Mouse (Mus musculus) forebrain, embryonic 14.5 days (tissue): ENCODE measurements around the gene ccdc198. TPM values are rescaled to one million over a fixed set of nuclear protein-coding genes. Genes with fewer than 3 reads are reported as not detected.
A peak's percentile ranks its signal among the peaks of the same experiment; 100 is the strongest.

Experiments used
- ATAC-seq: fragments of 200-750 bp; cut with Nextera tagmentation; 2 replicates; pipeline ENCODE4 v1.8.0; 2017; ENCODE audit warnings: mild to moderate bottlenecking, moderate library complexity
- DNase-seq: peaks from one replicate; pipeline ENCODE4 v3.0.0-alpha.2; 2015; ENCODE audit warnings: low spot score
- H3K27ac ChIP-seq: fragments of 300-500 bp; sonication (generic); 2 replicates; pipeline ENCODE4 v1.5.1; 2014; ENCODE audit warnings: low read depth, mild to moderate bottlenecking, control low read depth, low read length, moderate library complexity
- H3K27me3 ChIP-seq: fragments of 300-500 bp; sonication (generic); replicated peaks from 2 replicates; pipeline ENCODE4 v1.6.1; 2014; ENCODE audit warnings: low read length, control low read depth, mixed read lengths; ENCODE audit not compliant: control insufficient read depth, insufficient read depth
- H3K36me3 ChIP-seq: fragments of 300-500 bp; sonication (generic); 2 replicates; pipeline ENCODE4 v1.6.1; 2014; ENCODE audit warnings: low read length, control low read depth; ENCODE audit not compliant: control insufficient read depth, insufficient read depth
- H3K4me1 ChIP-seq: fragments of 300-500 bp; sonication (generic); 2 replicates; pipeline ENCODE4 v1.6.1; 2014; ENCODE audit warnings: antibody characterized with exemption, low read length, control low read depth; ENCODE audit not compliant: control insufficient read depth, insufficient read depth
- H3K4me2 ChIP-seq: fragments of 300-500 bp; sonication (generic); 2 replicates; pipeline ENCODE4 v1.6.1; 2014; ENCODE audit warnings: mild to moderate bottlenecking, control low read depth, low read length
- H3K4me3 ChIP-seq: fragments of 300-500 bp; sonication (generic); 2 replicates; pipeline ENCODE4 v1.5.1; 2014; ENCODE audit warnings: low read depth, low read length, control low read depth
- H3K9ac ChIP-seq: fragments of 300-500 bp; sonication (generic); 2 replicates; pipeline ENCODE4 v1.6.1; 2014; ENCODE audit warnings: mild to moderate bottlenecking, low read length, control low read depth, moderate library complexity
- H3K9me3 ChIP-seq: fragments of 300-500 bp; sonication (generic); replicated peaks from 2 replicates; pipeline ENCODE4 v1.6.1; 2016; ENCODE audit warnings: low read length, control low read depth, mixed read lengths; ENCODE audit not compliant: control insufficient read depth
- WGBS: fragments of 180-500 bp; shearing (Covaris S2); extraction: QIAGEN DNeasy Blood & Tissue Kit; methylation state at CpG from one replicate; pipeline ENCODE4 v1.1.7; 2014; 5-methylcytosine and 5-hydroxymethylcytosine counted together
- polyA plus RNA-seq: library from polyadenylated mRNA; unstranded; fragments of >200 nt; fragmentation: Nextera tagmentation; extraction: Ambion mirVana; gene quantifications from 2 replicates; pipeline ENCODE4 v1.2.1, GENCODE M21; 2014

ccdc198 gene
- polyA plus RNA-seq, 1 experiment from 2014 or later, result 0.10 TPM

DNA sequence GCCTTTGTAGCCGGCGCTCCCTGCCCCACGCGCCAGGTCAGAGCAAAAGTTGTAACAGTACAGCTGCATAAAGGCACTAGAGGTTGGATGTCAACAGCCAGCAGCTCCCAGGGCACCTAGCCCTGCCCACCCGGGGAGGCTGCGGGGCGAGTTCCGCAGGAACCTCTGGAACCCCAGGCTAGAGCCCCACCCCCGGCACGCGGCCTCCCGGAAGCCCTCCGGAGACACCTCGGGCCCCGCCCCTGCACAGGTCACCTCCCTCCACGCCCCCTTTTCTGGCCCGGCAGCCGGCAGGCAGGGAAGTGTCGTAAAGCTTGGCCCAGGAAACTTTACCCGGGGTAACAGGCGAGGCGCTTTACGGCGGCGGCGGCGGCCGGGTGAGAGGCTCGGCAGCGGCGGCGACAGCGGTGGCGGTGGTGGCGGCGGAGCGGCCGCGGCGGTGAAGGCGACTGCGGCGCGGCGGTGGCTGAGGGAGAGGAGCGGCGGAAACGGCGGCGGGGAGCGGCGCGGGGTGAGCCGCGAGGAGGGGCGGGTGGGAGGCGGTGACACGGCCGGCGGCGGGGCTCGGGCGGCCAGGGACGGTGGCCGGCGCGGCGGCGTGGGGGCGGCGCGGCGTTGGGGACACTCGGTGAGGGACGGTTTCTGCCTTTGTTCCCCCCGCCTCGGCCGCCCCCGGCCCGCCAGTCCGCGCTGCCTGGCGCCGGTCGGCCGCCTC lies 73.2 kb downstream of the ccdc198 start, which contains the start of gene Naa30:
Naa30 (plus strand) TSS at position 360 of the 715 bp plus-strand sequence.
- under 1% methylated on average over 31 of the region's 86 CpGs for WGBS

GRCm38 (mm10) chr14:49171286-49171685 lies 74.0 kb downstream of the ccdc198 start:
- 0 out of 2 replicates have a peak, but pooled peaks have one; percentile 16 for ATAC-seq
- Histone ChIP-seq H3K9ac (peak overlapping the region; percentile 96), H3K9me3 (no peaks in the 10 kb centered on the region), H3K4me3 (peak overlapping the region; percentile 97), H3K36me3 (0 out of 2 replicates have a peak, but pooled peaks cover 3% of the 10 kb centered on the region), H3K4me1 (peaks cover 18% of the 10 kb centered on the region), H3K27ac (no peak overlapping the region), H3K4me2 (peak overlapping the region; percentile 78), H3K27me3 (no peaks in the 10 kb centered on the region)
- peak; percentile 5 for DNase-seq
- 23% methylated on average over 8 of the region's 8 CpGs for WGBS

More for the DNA sequence above, 73.2 kb downstream of the ccdc198 start, which contains the start of gene Naa30:
- H3K9me3 ChIP-seq, result no peaks in the 10 kb centered on the region
- H3K36me3 ChIP-seq, result 0 out of 2 replicates have a peak, but pooled peaks cover 3% of the 10 kb centered on the region
- peak within 1 kb of the TSS; percentile 96 for H3K9ac ChIP-seq
- ATAC-seq (peak; percentile 93), DNase-seq (peak; percentile 97)
- H3K4me3 ChIP-seq, result peak within 1 kb of the TSS; percentile 97
- H3K27ac ChIP-seq, result peak within 1 kb of the TSS; percentile 82
- peak within 1 kb of the TSS; percentile 78 for H3K4me2 ChIP-seq
- H3K4me1 ChIP-seq, result peaks cover 18% of the 10 kb centered on the region
- H3K27me3 ChIP-seq, result no peaks in the 10 kb centered on the region

Other genes with a start within 250 kb of the ccdc198 start
- 25.9 and 27.8 TPM in 2 replicates for gene Ap5m1, start 179.4 kb downstream of the ccdc198 start, polyA plus RNA-seq
- gene Exoc5, start 178.8 kb downstream of the ccdc198 start, polyA plus RNA-seq, result 82.1 and 102 TPM in 2 replicates
- gene Naa30, start 73.2 kb downstream of the ccdc198 start, polyA plus RNA-seq, result 15.0 and 15.4 TPM in 2 replicates